Mouse (Mus musculus) embryo, embryonic 11.5 days (tissue): Measurements from ENCODE around the gene Iqgap2.

ENCODE experiments used
- DNase-seq: peaks from one replicate; pipeline ENCODE4 v3.0.0-alpha.2; 2012; ENCODE audit warnings: low read depth, low spot score

Iqgap2 gene

GRCm38 (mm10) chr13:95618859-95619258, 272.9 kb downstream of the Iqgap2 start:
- DNase-seq = no peak

DNA sequence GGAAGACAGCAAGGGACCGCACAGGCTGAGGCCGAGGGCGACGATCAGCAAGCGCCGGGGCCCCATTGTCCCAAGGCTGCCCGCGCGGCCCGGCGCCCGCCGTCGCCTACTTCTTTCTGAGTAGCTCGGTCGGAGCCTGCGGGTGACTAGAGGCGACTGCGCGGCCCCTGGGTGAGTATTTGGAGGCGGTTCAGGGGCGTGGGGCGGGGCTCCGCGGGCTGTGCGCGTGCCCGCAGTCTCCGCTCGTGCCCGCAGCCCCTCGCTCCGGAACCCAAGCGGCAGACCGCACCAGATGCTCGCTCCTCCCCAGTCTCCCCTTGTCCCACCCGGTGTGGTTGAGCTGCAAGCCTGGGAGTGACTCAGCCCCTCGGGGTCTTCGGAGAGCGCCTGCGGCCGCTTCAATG, 273.4 kb downstream of the Iqgap2 start, which contains the start of gene F2r:
Gene F2r (minus strand): TSS at position 179 of the 404 bp plus-strand sequence.
- DNase-seq = peak; percentile 78

GRCm38 (mm10) chr13:95617671-95618171, 274.0 kb downstream of the Iqgap2 start:
- DNase-seq = no peak

- no peak for DNase-seq
Observed at GRCm38 (mm10) chr13:95617082-95617670, 274.5 kb downstream of the Iqgap2 start.

DNA sequence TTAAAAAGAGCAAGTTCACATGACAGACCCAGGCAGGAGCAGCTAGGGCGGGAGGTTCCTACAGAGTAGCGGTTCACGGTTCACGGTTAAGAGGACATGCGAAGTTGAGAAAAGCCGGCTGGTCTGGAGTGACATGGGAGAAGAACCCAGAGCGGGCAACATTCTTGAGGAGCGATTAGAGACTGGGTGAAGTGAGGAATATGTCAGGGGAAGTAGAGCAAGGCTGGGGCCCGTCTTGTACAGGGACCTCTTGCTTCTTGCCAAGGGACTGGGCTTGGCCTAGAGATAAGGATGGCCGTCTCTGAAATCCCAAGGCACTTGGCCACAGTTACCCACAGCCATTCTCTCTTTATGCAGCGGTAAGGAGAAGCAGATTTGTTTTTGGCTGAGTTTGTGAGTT, 275.2 kb downstream of the Iqgap2 start:
- no peak for DNase-seq

DNA sequence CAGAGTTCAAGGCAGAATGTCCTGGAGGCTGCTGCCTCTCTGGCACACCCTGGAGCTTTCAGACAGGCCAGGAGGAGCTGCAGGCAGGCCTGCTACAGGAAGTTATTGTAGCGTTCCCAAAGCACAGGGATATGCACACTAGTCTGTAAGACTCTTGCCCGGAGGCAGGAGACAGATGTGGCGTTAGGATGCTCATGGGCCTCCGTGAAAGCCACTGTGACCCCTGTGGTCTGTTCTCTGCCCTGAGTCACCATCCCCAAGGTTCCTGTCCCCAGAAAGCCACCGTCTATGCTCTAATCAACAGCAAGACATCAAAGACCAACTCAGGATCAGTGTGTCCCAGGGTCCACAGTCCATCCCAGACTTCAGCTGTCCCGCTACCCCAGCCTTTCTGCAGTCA, 277.0 kb downstream of the Iqgap2 start:
- no peak for DNase-seq

DNA sequence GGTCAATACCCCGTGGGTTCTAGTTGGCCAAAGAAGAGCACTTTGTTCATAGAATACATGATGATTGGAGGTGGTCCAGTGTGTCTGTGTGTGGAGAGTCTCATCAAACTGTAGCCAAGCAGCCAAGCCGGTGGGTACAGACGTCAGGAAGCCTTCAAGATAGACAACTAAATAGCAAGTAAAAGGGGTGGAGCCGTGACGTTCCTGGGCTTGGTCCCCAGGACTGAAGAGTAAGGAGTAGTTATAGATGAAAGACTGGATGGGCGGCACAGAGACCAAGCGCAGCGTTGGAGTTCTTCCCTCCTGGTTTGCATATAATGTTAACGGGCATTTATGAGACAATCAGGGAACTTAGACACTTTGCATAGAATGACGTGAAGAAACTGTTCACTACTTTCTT, 279.5 kb downstream of the Iqgap2 start:
- no peak for DNase-seq

- no peak for DNase-seq
Observed at GRCm38 (mm10) chr13:95611752-95612151, 280.0 kb downstream of the Iqgap2 start.

- DNase-seq = no peak
Observed at GRCm38 (mm10) chr13:95610786-95611562, 280.7 kb downstream of the Iqgap2 start.

GRCm38 (mm10) chr13:95609088-95609420, 282.7 kb downstream of the Iqgap2 start:
- DNase-seq = no peak

DNA sequence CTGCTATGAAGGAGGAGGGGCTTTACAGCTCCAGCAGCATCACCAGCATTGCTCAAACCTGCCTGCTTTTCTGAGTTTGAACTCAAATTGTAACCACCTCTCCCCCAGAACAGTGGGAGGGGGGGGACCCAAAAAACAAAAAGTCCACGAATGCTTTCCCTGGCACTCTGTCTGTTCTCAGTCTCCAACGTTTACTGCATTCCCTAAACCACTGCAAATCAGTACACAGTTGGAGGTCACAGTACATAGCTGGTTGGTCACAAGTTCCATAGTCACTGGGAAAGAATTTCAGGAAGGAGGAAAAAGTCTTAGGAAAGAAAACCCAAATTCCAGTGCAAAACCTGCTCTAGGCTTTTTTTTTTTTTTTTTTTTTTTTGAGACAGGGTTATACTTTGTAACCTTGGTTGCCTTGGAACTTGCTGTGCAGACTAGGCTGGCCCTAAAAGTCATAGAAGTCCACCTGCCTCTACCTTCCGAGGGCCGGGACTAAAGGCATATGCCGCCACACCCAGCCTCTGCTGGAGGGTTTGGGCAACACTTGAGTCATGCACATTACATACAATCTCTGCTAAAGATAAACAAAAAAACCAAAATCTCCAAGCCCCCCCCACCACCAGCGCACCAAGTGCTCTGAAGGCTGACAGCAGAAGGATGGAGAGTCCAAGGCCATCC, 283.2 kb downstream of the Iqgap2 start:
- no peak for DNase-seq

DNA sequence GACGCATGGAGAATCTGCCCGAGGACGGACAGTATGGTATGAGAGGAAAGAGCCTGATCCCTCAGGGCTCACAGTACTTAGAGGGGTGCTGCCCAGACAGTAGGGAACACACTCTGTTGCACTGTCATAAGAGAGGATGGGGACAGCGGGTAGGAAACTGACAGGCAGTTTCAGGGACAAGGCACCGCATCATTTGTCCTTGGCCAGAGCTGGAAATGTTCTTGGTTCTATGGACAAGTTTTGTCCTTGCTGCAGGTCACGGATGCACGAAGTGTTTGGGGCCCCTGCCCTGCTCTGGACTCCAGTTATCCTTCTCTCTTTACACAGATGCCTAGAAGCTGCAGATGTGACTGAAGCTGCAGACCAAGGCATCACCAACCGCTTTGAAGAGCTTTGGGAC, 284.7 kb downstream of the Iqgap2 start:
- no peak for DNase-seq

GRCm38 (mm10) chr13:95604288-95604687, 287.4 kb downstream of the Iqgap2 start:
- no peak for DNase-seq

DNA sequence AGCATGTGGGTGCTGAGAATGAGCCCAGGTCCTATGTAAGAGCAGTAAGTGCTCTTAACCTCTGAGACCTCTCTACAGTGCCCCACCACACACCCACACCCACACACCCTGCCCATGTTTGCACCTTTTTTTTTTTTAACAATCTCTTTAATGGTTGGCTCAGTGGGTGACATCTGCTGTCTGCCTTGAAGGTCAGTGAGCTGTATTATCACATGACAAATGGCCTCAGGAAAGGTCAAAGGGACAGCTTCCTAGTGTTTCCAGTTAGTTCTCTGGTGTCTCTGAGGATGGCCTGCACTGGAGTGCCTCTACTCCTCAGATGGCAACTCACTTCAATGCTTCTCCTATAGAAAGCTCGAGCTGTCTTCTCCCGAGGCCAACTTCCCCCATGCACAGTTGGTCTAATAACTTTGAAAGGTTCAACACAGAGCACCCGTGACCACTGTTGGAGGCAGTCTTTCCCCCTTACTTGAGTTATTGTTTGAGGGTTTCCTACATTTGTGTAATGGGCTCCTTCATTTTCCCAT, 291.8 kb downstream of the Iqgap2 start:
- no peak for DNase-seq

DNA sequence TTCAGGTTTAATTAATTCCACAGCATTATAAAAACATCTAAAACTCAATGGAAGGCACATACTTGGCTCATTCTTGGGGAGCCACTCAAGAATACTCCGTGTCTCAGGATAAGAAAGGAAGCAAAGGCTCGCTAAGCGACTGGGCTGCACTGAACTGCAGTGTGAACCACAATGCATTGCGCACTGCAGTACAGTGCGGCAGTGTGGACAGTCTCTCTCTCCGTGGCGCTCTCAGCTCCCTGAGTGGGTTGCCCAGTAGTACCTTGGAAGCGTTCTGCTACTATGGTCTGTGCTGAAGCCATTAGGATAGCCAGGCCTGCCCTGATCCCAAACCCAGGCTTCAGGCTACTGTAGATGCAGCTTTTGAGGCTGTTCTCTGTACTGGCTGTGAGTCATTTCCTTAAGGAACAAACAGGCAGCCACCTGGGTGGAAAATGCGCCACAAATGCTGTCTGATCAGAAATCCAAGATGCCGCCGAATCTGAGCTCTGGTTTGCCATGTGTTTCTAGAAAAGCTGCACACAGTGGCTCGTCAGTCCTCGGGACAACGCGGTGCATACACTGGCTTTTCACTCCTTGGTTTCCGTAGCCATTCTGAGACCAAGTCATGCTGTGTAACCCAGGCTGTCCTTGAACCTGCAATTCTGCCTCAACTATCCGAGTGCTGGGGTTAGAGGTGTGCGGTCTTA, 293.3 kb downstream of the Iqgap2 start:
- DNase-seq = no peak

DNA sequence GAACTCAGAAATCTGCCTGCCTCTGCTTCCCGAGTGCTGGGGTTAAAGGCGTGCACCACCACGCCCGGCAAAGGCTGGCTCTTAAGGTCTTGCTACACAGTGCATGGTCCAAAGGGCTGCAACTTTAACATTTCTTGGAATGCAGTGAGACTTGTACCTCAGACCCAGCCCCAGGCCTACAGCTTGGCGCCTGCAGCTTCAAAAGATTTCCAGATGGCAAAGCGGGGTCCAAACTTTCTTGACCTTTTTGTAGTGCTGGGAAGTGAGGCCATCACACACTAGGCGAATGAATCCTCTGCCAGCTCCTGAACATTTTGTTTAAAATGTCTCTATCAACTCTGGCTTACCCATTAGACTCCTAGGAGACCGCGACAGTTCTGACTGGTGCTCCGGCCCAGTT, 294.1 kb downstream of the Iqgap2 start:
- no peak for DNase-seq

- DNase-seq = no peak
Observed at GRCm38 (mm10) chr13:95596689-95597088, 295.0 kb downstream of the Iqgap2 start.

DNA sequence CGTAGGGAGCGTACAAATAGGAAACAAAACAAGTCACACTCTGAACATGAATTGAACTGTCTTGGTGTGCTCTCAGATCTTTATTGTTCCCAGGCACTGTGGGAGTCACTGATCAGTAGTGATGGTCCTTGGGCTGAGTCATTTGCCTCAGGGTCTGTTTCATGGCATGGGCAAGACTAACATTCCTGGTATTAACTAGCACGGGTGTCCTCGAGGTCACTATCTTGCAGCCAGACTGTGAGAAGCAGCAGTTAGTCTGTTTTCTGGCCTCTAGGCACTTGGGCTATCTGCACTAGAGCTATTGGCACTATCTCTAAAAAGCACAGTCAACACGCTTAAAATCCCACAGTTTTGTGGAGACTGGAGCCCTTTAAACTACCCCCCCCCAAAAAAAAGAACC, 295.8 kb downstream of the Iqgap2 start:
- no peak for DNase-seq

DNA sequence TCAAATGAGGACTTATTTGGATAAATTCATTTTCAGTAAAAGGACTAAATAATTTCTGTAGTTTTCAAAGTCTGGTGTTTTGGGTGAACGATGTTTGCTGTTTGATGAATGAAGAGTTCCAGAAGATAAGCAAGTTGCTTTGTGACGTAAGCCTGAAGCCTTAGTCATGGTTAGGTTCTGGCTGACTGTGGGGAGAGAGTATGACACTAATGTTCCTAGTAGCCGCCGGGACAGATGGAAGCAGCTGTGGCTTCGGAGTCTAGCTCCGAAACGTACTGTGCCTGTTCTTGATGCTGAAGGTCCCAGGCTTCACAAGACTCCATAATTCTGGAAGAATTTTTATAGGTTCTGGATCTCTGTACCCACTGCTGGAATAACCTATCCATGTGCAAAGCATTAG, 296.3 kb downstream of the Iqgap2 start:
- DNase-seq = no peak

- no peak for DNase-seq
Observed at GRCm38 (mm10) chr13:95592860-95593259, 298.9 kb downstream of the Iqgap2 start.

GRCm38 (mm10) chr13:95591606-95592005, 300.1 kb downstream of the Iqgap2 start:
- DNase-seq = no peak

DNA sequence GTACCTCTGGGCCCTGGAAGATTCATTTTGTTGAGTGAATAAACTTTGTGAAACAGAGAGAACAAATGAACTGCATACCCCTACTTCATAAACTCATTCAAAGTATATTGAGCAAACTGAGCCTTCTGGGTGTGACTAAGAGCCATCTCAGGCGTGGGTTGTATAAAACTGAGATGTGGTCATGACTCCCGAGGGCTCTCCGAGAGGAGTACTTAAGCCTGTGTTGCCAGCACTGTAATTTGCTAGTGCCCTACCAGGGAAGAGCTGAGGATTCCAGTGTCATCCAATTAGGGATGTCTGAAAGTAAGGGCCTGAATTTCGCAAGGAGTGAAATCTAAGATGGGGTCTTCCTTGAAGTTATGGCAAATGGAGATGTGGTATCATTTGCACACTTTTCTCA, 304.1 kb downstream of the Iqgap2 start:
- DNase-seq = no peak
